Mouse (Mus musculus) heart, embryonic 10.5 days (tissue): ENCODE measurements at regions not wholly inside any gene's neighbourhood (a gene's known extent, or its start where the extent isn't known, plus 50 kb on each side); places are given as distances from the start of the nearest gene placed in this dataset.

ENCODE experiments used
- DNase-seq: peaks from one replicate; pipeline ENCODE4 v3.0.0-alpha.2; 2017; ENCODE audit warnings: low spot score
- H3K27ac ChIP-seq: fragments of 300-500 bp; sonication (generic); 2 replicates; pipeline ENCODE4 v1.5.1; 2016; ENCODE audit warnings: mild to moderate bottlenecking
- H3K27me3 ChIP-seq: fragments of 300-500 bp; sonication (generic); 2 replicates; pipeline ENCODE4 v1.6.1; 2016; ENCODE audit warnings: mild to moderate bottlenecking; ENCODE audit not compliant: poor library complexity, insufficient read depth, severe bottlenecking
- H3K36me3 ChIP-seq: fragments of 300-500 bp; sonication (generic); 2 replicates; pipeline ENCODE4 v1.6.1; 2016; ENCODE audit warnings: mild to moderate bottlenecking, moderate library complexity
- H3K4me1 ChIP-seq: fragments of 300-500 bp; sonication (generic); 2 replicates; pipeline ENCODE4 v1.6.1; 2016; ENCODE audit warnings: mild to moderate bottlenecking
- H3K4me3 ChIP-seq: fragments of 300-500 bp; sonication (generic); 2 replicates; pipeline ENCODE4 v1.5.1; 2016; ENCODE audit warnings: mild to moderate bottlenecking, moderate library complexity
- H3K9me3 ChIP-seq: fragments of 300-500 bp; sonication (generic); 2 replicates; pipeline ENCODE4 v1.6.1; 2016; ENCODE audit warnings: mild to moderate bottlenecking, moderate library complexity
- WGBS: fragments of 180-500 bp; shearing (Covaris S2); methylation state at CpG from one replicate; pipeline ENCODE4 v1.1.7; 2016; 5-methylcytosine and 5-hydroxymethylcytosine counted together

DNA sequence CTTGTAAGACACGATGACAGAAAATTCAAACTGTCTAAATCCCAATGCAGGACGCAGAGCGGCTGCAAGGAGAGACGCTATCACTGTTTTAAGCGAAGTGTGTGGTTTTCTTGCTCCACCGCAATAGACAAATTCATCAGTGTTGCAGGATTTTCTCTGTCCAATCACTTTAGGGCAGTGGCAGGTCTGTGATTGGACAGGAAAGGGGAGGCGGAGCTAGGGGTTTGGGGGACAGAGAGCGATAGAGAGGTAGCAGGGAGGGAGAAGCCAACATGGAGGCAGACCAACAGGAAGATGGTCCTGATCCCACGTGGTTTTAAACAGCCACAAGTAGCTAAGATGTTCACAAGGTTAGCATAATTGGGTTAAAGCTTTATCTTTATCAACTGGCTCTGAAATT, 209.7 kb upstream of the Runx1 start:
- Histone ChIP-seq H3K27me3 (peaks cover 26% of the 10 kb centered on the region; the same call in 1 of the 2 replicates), H3K4me3 (no peak overlapping the region), H3K27ac (no peak overlapping the region), H3K4me1 (no peaks in the 10 kb centered on the region), H3K36me3 (no peaks in the 10 kb centered on the region), H3K9me3 (no peaks in the 10 kb centered on the region)
- DNase-seq, result no peak
- WGBS, result 87% methylated on average over 9 of the region's 9 CpGs

DNA sequence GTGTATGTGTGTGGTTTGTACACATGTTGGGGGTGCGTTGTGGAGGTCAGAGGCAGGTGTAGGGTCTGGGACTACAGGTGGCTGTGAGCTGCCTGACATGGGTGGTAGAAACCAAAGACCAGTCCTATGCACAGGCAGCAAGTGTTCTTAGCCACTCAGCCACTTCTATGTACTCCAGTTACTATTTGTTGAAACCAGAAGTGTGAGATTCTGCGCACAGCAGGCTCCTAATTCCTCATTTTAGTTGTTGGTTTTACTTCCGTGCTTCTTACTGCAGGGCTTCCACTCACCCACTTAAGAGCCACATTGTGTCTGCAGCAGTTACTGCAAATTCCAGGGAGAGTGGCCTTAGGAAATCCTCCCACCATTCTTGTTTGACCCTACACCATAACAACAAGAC, 208.0 kb upstream of the Runx1 start:
- no peak overlapping the region for H3K27ac ChIP-seq
- no peak overlapping the region for H3K4me3 ChIP-seq
- 87% methylated on average over 3 of the region's 3 CpGs for WGBS
- no peaks in the 10 kb centered on the region for H3K9me3 ChIP-seq
- H3K27me3 ChIP-seq, result peaks cover 24% of the 10 kb centered on the region; the same call in 1 of the 2 replicates
- DNase-seq, result no peak
- no peaks in the 10 kb centered on the region for H3K4me1 ChIP-seq
- no peaks in the 10 kb centered on the region for H3K36me3 ChIP-seq

GRCm38 (mm10) chr16:93031624-93032023, 205.7 kb upstream of the Runx1 start:
- no peaks in the 10 kb centered on the region for H3K9me3 ChIP-seq
- no peaks in the 10 kb centered on the region for H3K36me3 ChIP-seq
- H3K27me3 ChIP-seq, result peaks cover 24% of the 10 kb centered on the region; the same call in 1 of the 2 replicates
- no peak for DNase-seq
- no peak overlapping the region for H3K4me3 ChIP-seq
- H3K27ac ChIP-seq, result no peak overlapping the region
- 81% methylated on average over 5 of the region's 5 CpGs for WGBS
- H3K4me1 ChIP-seq, result no peaks in the 10 kb centered on the region

- no peaks in the 10 kb centered on the region for H3K9me3 ChIP-seq
- no peak for DNase-seq
- WGBS, result 82% methylated on average over 7 of the region's 7 CpGs
- no peak overlapping the region for H3K4me3 ChIP-seq
- H3K27ac ChIP-seq, result no peak overlapping the region
- no peaks in the 10 kb centered on the region for H3K36me3 ChIP-seq
- H3K27me3 ChIP-seq, result peaks cover 16% of the 10 kb centered on the region; the same call in 1 of the 2 replicates
- no peaks in the 10 kb centered on the region for H3K4me1 ChIP-seq
These were observed 202.7 kb upstream of the Runx1 start for GRCm38 (mm10) chr16:93028640-93029039.

- 79% methylated on average over 7 of the region's 7 CpGs for WGBS
- Histone ChIP-seq H3K27me3 (peaks cover 14% of the 10 kb centered on the region; the same call in 1 of the 2 replicates), H3K27ac (no peak overlapping the region), H3K9me3 (no peaks in the 10 kb centered on the region), H3K4me1 (no peaks in the 10 kb centered on the region), H3K4me3 (no peak overlapping the region), H3K36me3 (no peaks in the 10 kb centered on the region)
- no peak for DNase-seq
These were observed 202.1 kb upstream of the Runx1 start for GRCm38 (mm10) chr16:93028016-93028415.

DNA sequence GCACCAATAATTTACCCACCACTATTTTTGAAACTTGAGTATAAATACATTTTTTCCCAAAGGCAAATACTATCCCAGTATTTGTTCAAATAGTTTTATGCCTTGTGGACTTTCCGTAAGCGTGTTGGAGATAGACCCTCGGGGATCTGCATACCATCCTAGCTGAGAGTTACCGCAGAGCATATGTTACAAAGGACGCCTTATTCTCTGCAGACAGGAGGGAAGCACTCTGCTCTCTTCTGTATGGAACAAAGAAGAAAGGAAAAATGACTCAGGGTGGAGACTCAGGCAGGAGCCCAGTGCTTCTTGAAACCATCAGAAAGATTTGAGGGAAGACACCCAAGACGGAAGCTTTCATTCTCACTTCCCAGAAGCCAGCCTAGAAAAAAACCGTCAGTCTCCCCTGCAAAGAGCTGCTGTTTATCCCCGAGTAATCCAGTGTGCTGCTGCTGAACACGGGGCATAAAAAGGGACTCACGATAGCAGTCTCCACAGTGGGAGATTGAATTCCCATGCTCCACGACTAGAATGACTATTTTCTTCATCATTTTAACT, 200.2 kb upstream of the Runx1 start:
- H3K9me3 ChIP-seq, result no peaks in the 10 kb centered on the region
- H3K27me3 ChIP-seq, result peaks cover 20% of the 10 kb centered on the region; the same call in 1 of the 2 replicates
- no peak overlapping the region for H3K27ac ChIP-seq
- no peak overlapping the region for H3K4me3 ChIP-seq
- no peaks in the 10 kb centered on the region for H3K36me3 ChIP-seq
- no peak for DNase-seq
- WGBS, result 58% methylated on average over 11 of the region's 11 CpGs
- H3K4me1 ChIP-seq, result no peaks in the 10 kb centered on the region

GRCm38 (mm10) chr16:93019800-93020555, 194.0 kb upstream of the Runx1 start:
- Histone ChIP-seq H3K27ac (no peak overlapping the region), H3K4me1 (no peaks in the 10 kb centered on the region), H3K36me3 (no peaks in the 10 kb centered on the region), H3K4me3 (no peak overlapping the region), H3K9me3 (no peaks in the 10 kb centered on the region), H3K27me3 (peaks cover 76% of the 10 kb centered on the region)
- 69% methylated on average over 7 of the region's 7 CpGs for WGBS
- no peak for DNase-seq

DNA sequence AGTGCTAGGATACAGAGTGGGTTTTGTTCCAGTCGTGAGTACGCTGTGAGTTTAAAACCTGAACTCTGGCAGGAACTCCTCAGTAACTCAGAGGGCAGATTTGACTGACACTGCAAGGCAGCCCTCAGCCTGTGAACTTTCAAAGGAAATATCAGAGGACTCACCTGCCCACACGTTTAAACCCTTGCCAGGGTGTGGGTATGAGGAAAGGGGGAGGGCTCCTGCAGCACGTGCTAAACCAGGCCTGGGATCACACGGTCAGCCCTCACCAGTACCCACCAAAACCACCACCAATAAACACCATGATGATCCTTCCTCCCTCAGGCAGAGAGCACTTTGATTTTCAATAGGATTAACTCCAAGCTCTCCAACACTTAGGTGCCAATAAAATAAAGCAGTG, 192.8 kb upstream of the Runx1 start:
- no peak for DNase-seq
- Histone ChIP-seq H3K27me3 (peaks cover 88% of the 10 kb centered on the region), H3K4me3 (no peak overlapping the region), H3K27ac (no peak overlapping the region), H3K36me3 (no peaks in the 10 kb centered on the region), H3K4me1 (no peaks in the 10 kb centered on the region; the same call in 1 of the 2 replicates), H3K9me3 (no peaks in the 10 kb centered on the region)
- WGBS, result 53% methylated on average over 5 of the region's 5 CpGs

DNA sequence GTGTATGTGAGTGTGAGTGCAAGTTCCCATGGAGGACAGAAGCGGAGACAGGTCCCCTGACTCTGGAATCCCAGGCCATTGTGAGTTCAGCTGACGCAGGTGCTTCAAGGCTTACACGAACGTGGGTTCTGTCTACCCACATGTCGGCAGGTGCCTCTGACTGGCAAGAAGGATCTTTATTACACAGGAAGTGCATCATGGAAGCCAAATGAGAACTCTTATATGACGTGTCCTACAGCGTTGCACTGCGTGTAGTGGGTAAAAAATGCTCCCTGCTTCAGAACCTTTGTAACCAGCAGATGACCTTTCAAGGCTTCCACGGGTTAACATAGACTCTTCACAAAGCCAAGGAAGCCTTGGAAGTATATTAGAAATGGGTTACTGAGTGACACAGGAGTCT, 191.1 kb upstream of the Runx1 start:
- H3K4me1 ChIP-seq, result no peaks in the 10 kb centered on the region; the same call in 1 of the 2 replicates
- 92% methylated on average over 9 of the region's 9 CpGs for WGBS
- H3K27me3 ChIP-seq, result peaks cover 99% of the 10 kb centered on the region
- no peak overlapping the region for H3K27ac ChIP-seq
- no peak overlapping the region for H3K4me3 ChIP-seq
- no peak for DNase-seq
- no peaks in the 10 kb centered on the region for H3K36me3 ChIP-seq
- H3K9me3 ChIP-seq, result no peaks in the 10 kb centered on the region

DNA sequence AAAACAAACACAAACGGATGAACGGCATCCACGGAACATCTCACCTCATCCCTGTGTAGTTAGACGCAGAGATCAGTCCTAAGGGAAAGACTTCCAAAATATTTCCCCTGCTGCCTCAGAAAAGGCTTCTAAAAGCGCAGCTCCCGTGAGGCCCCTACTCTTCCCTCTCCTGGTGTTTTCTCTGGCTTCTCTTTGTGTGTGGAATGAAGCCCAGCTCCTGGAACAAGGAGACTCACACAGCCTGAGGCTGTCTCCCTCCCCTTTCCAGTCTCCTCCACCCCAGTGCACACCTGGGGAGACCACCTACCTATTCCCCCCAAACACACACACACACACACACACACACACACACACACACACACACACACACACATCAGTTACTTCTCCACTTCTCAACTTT, 189.7 kb upstream of the Runx1 start:
- 68% methylated on average over 6 of the region's 6 CpGs for WGBS
- Histone ChIP-seq H3K4me3 (no peak overlapping the region), H3K27ac (no peak overlapping the region), H3K27me3 (peaks cover 87% of the 10 kb centered on the region), H3K36me3 (no peaks in the 10 kb centered on the region), H3K9me3 (no peaks in the 10 kb centered on the region), H3K4me1 (no peaks in the 10 kb centered on the region; the same call in 1 of the 2 replicates)
- no peak for DNase-seq

- WGBS, result 87% methylated on average over 9 of the region's 9 CpGs
- Histone ChIP-seq H3K4me3 (no peak overlapping the region), H3K9me3 (no peaks in the 10 kb centered on the region), H3K27me3 (peaks cover 81% of the 10 kb centered on the region), H3K27ac (no peak overlapping the region), H3K4me1 (no peaks in the 10 kb centered on the region; the same call in 1 of the 2 replicates), H3K36me3 (no peaks in the 10 kb centered on the region)
- DNase-seq, result no peak
These were observed 189.0 kb upstream of the Runx1 start for GRCm38 (mm10) chr16:93014991-93015390.

DNA sequence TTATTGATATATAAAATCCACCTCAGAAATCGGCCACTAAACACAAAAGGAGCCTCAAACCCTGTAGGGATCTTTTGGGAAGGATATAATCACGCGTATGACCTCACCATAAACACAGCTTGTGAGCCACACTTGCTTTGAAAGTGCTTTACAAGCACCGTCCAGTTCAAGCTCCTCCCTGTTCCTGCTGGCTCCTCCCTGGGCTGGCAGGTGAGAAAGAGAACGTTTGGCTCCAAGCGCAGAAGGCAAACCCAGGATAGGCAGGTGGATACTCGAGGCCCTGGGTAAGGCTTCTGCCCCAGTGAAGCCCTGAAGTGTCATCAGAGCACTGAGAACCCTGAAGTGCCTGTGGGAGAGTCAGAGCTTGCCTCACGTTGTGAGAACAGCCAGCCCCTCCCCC, 187.9 kb upstream of the Runx1 start:
- H3K4me3 ChIP-seq, result no peak overlapping the region
- DNase-seq, result no peak
- WGBS, result 39% methylated on average over 8 of the region's 8 CpGs
- H3K4me1 ChIP-seq, result no peaks in the 10 kb centered on the region; the same call in 1 of the 2 replicates
- peaks cover 70% of the 10 kb centered on the region for H3K27me3 ChIP-seq
- no peaks in the 10 kb centered on the region for H3K9me3 ChIP-seq
- no peak overlapping the region for H3K27ac ChIP-seq
- no peaks in the 10 kb centered on the region for H3K36me3 ChIP-seq

GRCm38 (mm10) chr16:93013256-93013655, 187.3 kb upstream of the Runx1 start:
- H3K27ac ChIP-seq, result no peak overlapping the region
- no peak for DNase-seq
- no peaks in the 10 kb centered on the region; the same call in 1 of the 2 replicates for H3K4me1 ChIP-seq
- peaks cover 66% of the 10 kb centered on the region for H3K27me3 ChIP-seq
- H3K4me3 ChIP-seq, result no peak overlapping the region
- no peaks in the 10 kb centered on the region for H3K9me3 ChIP-seq
- no peaks in the 10 kb centered on the region for H3K36me3 ChIP-seq
- 87% methylated on average over 7 of the region's 7 CpGs for WGBS
